Mouse (Mus musculus): ENCODE measurements around the gene Ankrd34a. TPM values are rescaled to one million over a fixed set of nuclear protein-coding genes. Genes with fewer than 3 reads are reported as not detected.

Ankrd34a gene
- polyA plus RNA-seq, 1 experiment from 2014 or later = 0.62 TPM

- in situ Hi-C loops (cut with MboI; ENCODE audit: low pct_unique_long_range_greater_than_20kb) = no loop called here
- CTCF ChIA-PET = interaction anchor here (2.6 to 3.1 kb wide), 2 partner anchors 12 to 52 kb away, joined by 9 to 10 read pairs; partner anchors contain the start of gene Itga10
- POLR2A ChIA-PET = interaction anchor here (0.7 kb wide), 1 partner anchor 67 kb away, joined by 7 read pairs; no protein-coding TSS in a partner anchor
- no peaks in the 10 kb centered on the region for H3K27me3 ChIP-seq
- TF ChIP-seq CTCF (IDR thresholded peaks at IDR 0.05) = no peak
- ATAC-seq (no peak), DNase-seq (ENCODE audit: low read depth, low spot score) (no peak)
Observed at GRCm38 (mm10) chr3:96632058-96632457, 35.6 kb downstream of the Ankrd34a start.

GRCm38 (mm10) chr3:96634015-96634414 lies 37.6 kb downstream of the Ankrd34a start:
- DNase-seq (ENCODE audit: low read depth, low spot score) (no peak), ATAC-seq (no peak)
- ChIA-PET CTCF (interaction anchor here (1.0 to 3.1 kb wide), 5 partner anchors 10 to 54 kb away, joined by 3 to 10 read pairs (median 5); partner anchors contain the start of genes Itga10 and Polr3gl), POLR2A (no interaction called here)
- no peak for TF ChIP-seq CTCF (IDR thresholded peaks at IDR 0.05)
- H3K27me3 ChIP-seq = no peaks in the 10 kb centered on the region
- in situ Hi-C loops (cut with MboI; ENCODE audit: low pct_unique_long_range_greater_than_20kb) = no loop called here

GRCm38 (mm10) chr3:96634928-96635879 lies 38.8 kb downstream of the Ankrd34a start, which contains the start of the genes Pex11b and Gm42957:
Pex11b (plus strand) TSS chr3:96635376.
Gm42957 (plus strand) TSS chr3:96635474.
- DNase-seq (ENCODE audit: low read depth, low spot score) = peak; percentile 68
- TF ChIP-seq CTCF (IDR thresholded peaks at IDR 0.05) = no peak
- ChIA-PET CTCF (no interaction called here), POLR2A (no interaction called here)
- H3K27me3 ChIP-seq = no peaks in the 10 kb centered on the region
- in situ Hi-C loops (cut with MboI; ENCODE audit: low pct_unique_long_range_greater_than_20kb) = no loop called here
- ATAC-seq = peak; percentile 81

- in situ Hi-C loops (cut with MboI; ENCODE audit: low pct_unique_long_range_greater_than_20kb) = no loop called here
- ATAC-seq (no peak), DNase-seq (ENCODE audit: low read depth, low spot score) (no peak)
- ChIA-PET CTCF (no interaction called here), POLR2A (no interaction called here)
- no peaks in the 10 kb centered on the region for H3K27me3 ChIP-seq
- TF ChIP-seq CTCF (IDR thresholded peaks at IDR 0.05) = no peak
Observed at GRCm38 (mm10) chr3:96635906-96636305, 39.5 kb downstream of the Ankrd34a start.

GRCm38 (mm10) chr3:96636448-96636847 lies 40.0 kb downstream of the Ankrd34a start:
- no peak for ATAC-seq
- ChIA-PET CTCF (interaction anchor here (0.6 to 1.4 kb wide), 3 partner anchors 9 to 93 kb away, joined by 3 to 4 read pairs (median 3); partner anchors contain the start of genes Itga10 and Polr3gl), POLR2A (no interaction called here)
- no peaks in the 10 kb centered on the region for H3K27me3 ChIP-seq
- DNase-seq (ENCODE audit: low read depth, low spot score) = no peak
- in situ Hi-C loops (cut with MboI; ENCODE audit: low pct_unique_long_range_greater_than_20kb) = no loop called here
- no peak for TF ChIP-seq CTCF (IDR thresholded peaks at IDR 0.05)

- DNase-seq (ENCODE audit: low read depth, low spot score) = no peak
- TF ChIP-seq CTCF (IDR thresholded peaks at IDR 0.05) = no peak
- POLR2A ChIA-PET = interaction anchor here (0.5 to 1.4 kb wide), 4 partner anchors 8 to 39 kb away, joined by 3 to 4 read pairs (median 3); partner anchors contain the start of gene Lix1l
Observed at GRCm38 (mm10) chr3:96639219-96639618, 42.8 kb downstream of the Ankrd34a start.

GRCm38 (mm10) chr3:96645018-96645649 lies 48.7 kb downstream of the Ankrd34a start, which contains the start of gene Itga10:
Itga10 (plus strand) TSS chr3:96645584.
- POLR2A ChIA-PET = interaction anchor here (1.4 kb wide), 1 partner anchor 18 kb away, joined by 7 read pairs; no protein-coding TSS in a partner anchor
- H3K27me3 ChIP-seq = no peaks in the 10 kb centered on the region
- TF ChIP-seq CTCF (IDR thresholded peaks at IDR 0.05) = no peak
- DNase-seq (ENCODE audit: low read depth, low spot score) (no peak), ATAC-seq (peak; percentile 32)
- CTCF ChIA-PET = interaction anchor here (0.6 to 4.2 kb wide), 18 partner anchors 8 to 113 kb away, joined by 3 to 30 read pairs (median 4); partner anchors contain the start of gene Pias3
- in situ Hi-C loops (cut with MboI; ENCODE audit: low pct_unique_long_range_greater_than_20kb) = no loop called here

More at GRCm38 (mm10) chr3:96639219-96639618, 42.8 kb downstream of the Ankrd34a start:
- H3K27me3 ChIP-seq = no peaks in the 10 kb centered on the region
- in situ Hi-C loops (cut with MboI; ENCODE audit: low pct_unique_long_range_greater_than_20kb) = no loop called here
- no peak for ATAC-seq
- CTCF ChIA-PET = interaction anchor here (0.7 to 4.8 kb wide), 16 partner anchors 9 to 98 kb away, joined by 3 to 34 read pairs (median 4); partner anchors contain the start of genes Lix1l, Nudt17 and Rbm8a

- ATAC-seq = no peak
- H3K27me3 ChIP-seq = no peaks in the 10 kb centered on the region
- in situ Hi-C loops (cut with MboI; ENCODE audit: low pct_unique_long_range_greater_than_20kb) = no loop called here
- ChIA-PET POLR2A (no interaction called here), CTCF (interaction anchor here (1.2 to 4.2 kb wide), 5 partner anchors 8 to 53 kb away, joined by 3 to 30 read pairs (median 3); no protein-coding TSS in a partner anchor)
- DNase-seq (ENCODE audit: low read depth, low spot score) = no peak
- TF ChIP-seq CTCF (IDR thresholded peaks at IDR 0.05) = no peak
Observed at GRCm38 (mm10) chr3:96647365-96647764, 50.9 kb downstream of the Ankrd34a start.

Other genes with a start within 250 kb of the Ankrd34a start
- not detected for gene BC107364, start 144.3 kb upstream of the Ankrd34a start, polyA plus RNA-seq (2021)
- gene Hfe2, start 71.5 kb upstream of the Ankrd34a start, polyA plus RNA-seq (2021) = not detected
- 338 TPM for gene Txnip, start 38.7 kb upstream of the Ankrd34a start, polyA plus RNA-seq (2021)
- 1.9 TPM for gene Gm16253, start 19.7 kb upstream of the Ankrd34a start, polyA plus RNA-seq (2021)
- gene Polr3gl, start 2.5 kb upstream of the Ankrd34a start, polyA plus RNA-seq (2021) = 33.6 TPM
- gene Lix1l, start 4.5 kb downstream of the Ankrd34a start, polyA plus RNA-seq (2021) = 116 TPM
- 104 TPM for gene Rbm8a, start 33.3 kb downstream of the Ankrd34a start, polyA plus RNA-seq (2021)
- 84.6 TPM for gene Pex11b, start 38.7 kb downstream of the Ankrd34a start, polyA plus RNA-seq (2021)
- gene Gm42957, start 38.8 kb downstream of the Ankrd34a start, polyA plus RNA-seq (2021) = 0.10 TPM
- 2.2 TPM for gene Itga10, start 48.9 kb downstream of the Ankrd34a start, polyA plus RNA-seq (2021)
- 0.09 TPM for gene Ankrd35, start 73.5 kb downstream of the Ankrd34a start, polyA plus RNA-seq (2021)
- 54.0 TPM for gene Pias3, start 99.7 kb downstream of the Ankrd34a start, polyA plus RNA-seq (2021)
- gene Nudt17, start 111.9 kb downstream of the Ankrd34a start, polyA plus RNA-seq (2021) = 3.9 TPM
- 62.5 TPM for gene Polr3c, start 131.0 kb downstream of the Ankrd34a start, polyA plus RNA-seq (2021)
- 74.8 TPM for gene Rnf115, start 131.0 kb downstream of the Ankrd34a start, polyA plus RNA-seq (2021)
- gene Pdzk1, start 232.6 kb downstream of the Ankrd34a start, polyA plus RNA-seq (2021) = 0.24 TPM
- 0.19 TPM for gene Cd160, start 232.7 kb downstream of the Ankrd34a start, polyA plus RNA-seq (2021)

All from Patski (cell line).